Mouse (Mus musculus) myocyte (in vitro differentiated cells): ENCODE measurements around the gene Ms4a15.

Experiments
- CEBPB ChIP-seq: IDR thresholded peaks from 2 replicates; pipeline ENCODE4 v1.6.1; 2011; ENCODE audit warnings: mild to moderate bottlenecking, moderate library complexity; ENCODE audit not compliant: poor library complexity, insufficient read depth, severe bottlenecking
- E2F4 ChIP-seq: IDR thresholded peaks from one replicate; pipeline ENCODE4 v1.6.1; 2011; ENCODE audit warnings: mild to moderate bottlenecking, control low read depth, moderate library complexity; ENCODE audit not compliant: insufficient read depth
- MAX ChIP-seq: IDR thresholded peaks from one replicate; pipeline ENCODE4 v1.6.1; 2011; ENCODE audit warnings: low read depth, mild to moderate bottlenecking, control low read depth
- MYOG ChIP-seq, 3 experiments: IDR thresholded peaks; one replicate each; pipeline ENCODE4 v1.6.1; 2011; ENCODE audit warnings: control low read depth in 2 of 3, low read depth in 2 of 3, mild to moderate bottlenecking in 2 of 3; ENCODE audit not compliant: insufficient read length in 2 of 3, control insufficient read depth in 1 of 3, insufficient read depth in 1 of 3
- POLR2A ChIP-seq: IDR thresholded peaks from one replicate; pipeline ENCODE4 v1.6.1; 2011; ENCODE audit warnings: low read depth, mild to moderate bottlenecking, control low read depth, moderate library complexity; ENCODE audit not compliant: insufficient read length
- POLR2AphosphoS2 ChIP-seq: IDR thresholded peaks from one replicate; pipeline ENCODE4 v1.6.1; 2011; ENCODE audit warnings: low read depth, control low read depth; ENCODE audit not compliant: insufficient read length
- USF1 ChIP-seq: IDR thresholded peaks from one replicate; pipeline ENCODE4 v1.6.1; 2011; ENCODE audit warnings: low read depth, mild to moderate bottlenecking, control low read depth, moderate library complexity

DNA sequence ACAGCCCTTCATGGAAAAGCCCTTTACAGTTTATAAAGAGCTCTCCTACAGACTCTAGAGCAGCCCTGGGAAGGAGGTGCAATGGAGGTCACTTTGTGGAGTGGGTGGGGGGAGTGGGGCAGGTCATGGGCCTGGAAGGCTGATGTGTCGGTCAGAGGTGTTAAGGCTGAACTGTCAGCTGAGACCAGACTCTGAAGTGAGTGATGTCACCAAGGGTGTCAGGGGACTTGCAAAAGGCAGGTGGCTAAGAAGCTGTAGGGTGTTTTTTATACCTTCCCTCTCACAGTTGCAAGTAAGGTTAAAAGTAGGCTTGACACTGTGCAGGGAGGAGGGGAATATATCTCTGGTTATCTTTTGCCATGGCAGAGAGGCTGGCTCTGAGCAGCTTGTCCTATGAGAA is 2.3 kb downstream of the Ms4a15 start:
- TF ChIP-seq POLR2AphosphoS2 = no peak
- TF ChIP-seq POLR2A = no peak
- TF ChIP-seq USF1 = no peak
- TF ChIP-seq MAX = no peak
- TF ChIP-seq CEBPB = no peak
- no peak for TF ChIP-seq MYOG (IDR thresholded peaks at IDR 0.05; ENCODE audit: control insufficient read depth in 1 of 3, insufficient read depth in 1 of 3, insufficient read length in 2 of 3, low read depth in 2 of 3)
- TF ChIP-seq E2F4 = no peak
